Mouse (Mus musculus): ENCODE measurements at regions not wholly inside any gene's neighbourhood (a gene's known extent, or its start where the extent isn't known, plus 50 kb on each side); places are given as distances from the start of the nearest gene placed in this dataset.

DNA sequence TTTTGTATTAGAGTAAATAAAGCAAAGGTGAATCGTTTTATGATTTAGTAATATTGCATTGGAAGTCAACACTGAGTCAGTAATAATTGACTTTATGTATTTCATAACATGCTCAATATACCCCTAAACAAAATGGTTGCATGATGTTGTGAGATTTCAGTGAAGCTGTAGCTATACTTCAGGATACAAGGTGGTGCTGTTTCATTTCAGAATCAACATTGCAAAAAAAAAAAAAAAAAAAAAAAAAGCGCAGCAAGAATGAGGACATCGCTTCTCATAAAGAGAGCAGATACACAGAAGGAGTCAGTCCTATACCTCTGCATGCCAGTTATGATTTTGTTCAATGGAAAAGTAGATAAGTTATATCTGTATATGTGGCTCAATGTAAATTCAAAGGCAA is 389.7 kb upstream of the Manea start:
- Histone ChIP-seq H3K4me3 (ENCODE audit: control insufficient read depth, low read depth, low read length) (no peak overlapping the region), H3K4me1 (ENCODE audit: control insufficient read depth, insufficient read depth, low read length) (no peaks in the 10 kb centered on the region), H3K27ac (ENCODE audit: control insufficient read depth, insufficient read depth, low read depth, low read length) (no peak overlapping the region), H3K27me3 (ENCODE audit: control insufficient read depth, insufficient read depth, low read length) (no peaks in the 10 kb centered on the region), H3K36me3 (ENCODE audit: control insufficient read depth, insufficient read depth, low read length) (no peaks in the 10 kb centered on the region)
- TF ChIP-seq CTCF (IDR thresholded peaks at IDR 0.05; ENCODE audit: control insufficient read depth, insufficient read depth, insufficient replicate concordance, low read depth, low read length) (no peak), POLR2A (IDR thresholded peaks at IDR 0.05; ENCODE audit: control insufficient read depth, low read depth, low read length) (no peak)

DNA sequence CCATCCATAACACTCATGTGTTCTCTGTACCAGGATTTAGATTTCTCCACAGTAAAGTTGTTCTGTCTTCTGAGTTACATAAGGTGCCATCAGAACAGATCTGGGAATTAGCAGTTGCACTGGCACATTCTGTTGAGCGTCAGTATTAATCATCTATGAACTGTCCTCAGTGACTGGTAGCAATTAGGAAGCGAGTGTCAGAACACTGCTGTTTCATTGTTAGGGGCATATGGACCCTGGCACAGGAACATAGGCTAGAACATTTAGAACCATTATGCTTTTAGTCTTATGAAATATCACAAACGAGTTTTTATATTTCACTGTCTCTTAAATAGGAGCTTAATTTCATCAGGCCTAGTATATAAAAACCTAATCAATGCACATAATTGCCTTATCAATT is 367.7 kb upstream of the Manea start:
- no peaks in the 10 kb centered on the region for H3K27me3 ChIP-seq (ENCODE audit: control insufficient read depth, insufficient read depth, low read length)
- TF ChIP-seq POLR2A (IDR thresholded peaks at IDR 0.05; ENCODE audit: control insufficient read depth, low read depth, low read length), result no peak
- TF ChIP-seq CTCF (IDR thresholded peaks at IDR 0.05; ENCODE audit: control insufficient read depth, insufficient read depth, insufficient replicate concordance, low read depth, low read length), result no peak
- H3K4me1 ChIP-seq (ENCODE audit: control insufficient read depth, insufficient read depth, low read length), result no peaks in the 10 kb centered on the region
- no peak overlapping the region for H3K27ac ChIP-seq (ENCODE audit: control insufficient read depth, insufficient read depth, low read depth, low read length)
- no peak overlapping the region for H3K4me3 ChIP-seq (ENCODE audit: control insufficient read depth, low read depth, low read length)
- no peaks in the 10 kb centered on the region for H3K36me3 ChIP-seq (ENCODE audit: control insufficient read depth, insufficient read depth, low read length)

DNA sequence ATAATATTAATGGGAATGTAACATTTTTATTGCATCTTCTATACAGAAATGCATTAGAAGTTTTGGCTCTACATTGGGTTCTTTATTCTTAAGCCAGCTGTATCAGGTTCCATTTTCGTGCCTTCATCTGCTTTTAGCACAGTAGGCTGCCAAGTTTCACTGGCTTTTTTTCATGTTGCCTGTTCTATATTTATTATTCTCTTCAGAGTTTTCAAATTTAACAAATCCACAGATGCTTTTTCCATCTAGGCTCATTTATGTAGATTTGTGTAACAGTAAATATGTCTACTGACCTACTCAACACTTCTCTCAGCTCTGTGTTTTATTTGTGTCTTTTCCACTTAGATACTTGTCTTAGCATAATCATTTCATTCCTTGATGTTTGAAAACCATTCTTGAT is 363.3 kb upstream of the Manea start:
- peaks cover 2% of the 10 kb centered on the region; the same call in 1 of the 2 replicates for H3K4me1 ChIP-seq (ENCODE audit: control insufficient read depth, insufficient read depth, low read length)
- no peak overlapping the region for H3K4me3 ChIP-seq (ENCODE audit: control insufficient read depth, low read depth, low read length)
- H3K27me3 ChIP-seq (ENCODE audit: control insufficient read depth, insufficient read depth, low read length), result no peaks in the 10 kb centered on the region
- TF ChIP-seq POLR2A (IDR thresholded peaks at IDR 0.05; ENCODE audit: control insufficient read depth, low read depth, low read length), result no peak
- no peak for TF ChIP-seq CTCF (IDR thresholded peaks at IDR 0.05; ENCODE audit: control insufficient read depth, insufficient read depth, insufficient replicate concordance, low read depth, low read length)
- no peaks in the 10 kb centered on the region for H3K36me3 ChIP-seq (ENCODE audit: control insufficient read depth, insufficient read depth, low read length)
- no peak overlapping the region for H3K27ac ChIP-seq (ENCODE audit: control insufficient read depth, insufficient read depth, low read depth, low read length)

DNA sequence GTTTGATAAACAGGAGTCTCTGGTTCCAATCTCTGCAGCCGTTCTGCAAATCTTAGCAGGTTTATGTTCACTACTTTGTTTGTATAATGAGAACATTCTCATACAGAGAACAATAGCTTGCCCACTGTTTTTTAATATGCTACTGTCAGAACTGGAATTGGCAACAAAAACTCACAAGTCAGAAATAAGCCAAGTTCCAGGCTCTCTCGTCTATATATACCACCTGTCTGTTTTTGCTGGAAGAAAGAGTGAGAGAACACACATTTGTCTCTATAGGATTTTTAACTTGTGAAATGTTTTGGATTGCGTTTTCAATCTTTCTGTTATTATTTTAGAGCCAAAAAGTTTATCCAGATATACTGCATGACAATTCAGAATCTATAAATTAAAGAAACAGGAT is 349.3 kb upstream of the Manea start:
- no peaks in the 10 kb centered on the region for H3K27me3 ChIP-seq (ENCODE audit: control insufficient read depth, insufficient read depth, low read length)

More for the DNA sequence above, 349.3 kb upstream of the Manea start:
- Histone ChIP-seq H3K36me3 (ENCODE audit: control insufficient read depth, insufficient read depth, low read length) (no peaks in the 10 kb centered on the region), H3K4me3 (ENCODE audit: control insufficient read depth, low read depth, low read length) (no peak overlapping the region), H3K4me1 (ENCODE audit: control insufficient read depth, insufficient read depth, low read length) (no peaks in the 10 kb centered on the region), H3K27ac (ENCODE audit: control insufficient read depth, insufficient read depth, low read depth, low read length) (no peak overlapping the region)
- TF ChIP-seq CTCF (IDR thresholded peaks at IDR 0.05; ENCODE audit: control insufficient read depth, insufficient read depth, insufficient replicate concordance, low read depth, low read length) (no peak), POLR2A (IDR thresholded peaks at IDR 0.05; ENCODE audit: control insufficient read depth, low read depth, low read length) (no peak)
